Mouse (Mus musculus): ENCODE measurements around the gene B4galnt1. TPM values are rescaled to one million over a fixed set of nuclear protein-coding genes. Genes with fewer than 3 reads are reported as not detected.

B4galnt1 gene
- polyA plus RNA-seq, 1 experiment from 2014 or later, result 73.7 TPM

- no peak for DNase-seq (ENCODE audit: low spot score)
- ATAC-seq (ENCODE audit: low FRiP score), result no peak
- Histone ChIP-seq H3K27me3 (ENCODE audit: control insufficient read depth, insufficient read depth, low read length) (peaks cover 67% of the 10 kb centered on the region), H3K9me3 (ENCODE audit: control insufficient read depth, low read length) (no peaks in the 10 kb centered on the region), H3K4me1 (replicated peaks; ENCODE audit: control insufficient read depth, insufficient read depth, low read length) (peaks cover 22% of the 10 kb centered on the region), H3K4me3 (replicated peaks; ENCODE audit: low read length) (no peak overlapping the region), H3K9ac (no peak overlapping the region), H3K4me2 (replicated peaks) (no peak overlapping the region), H3K36me3 (replicated peaks; ENCODE audit: control insufficient read depth, insufficient read depth) (peaks cover 45% of the 10 kb centered on the region), H3K27ac (no peak overlapping the region)
- WGBS, result 84% methylated on average over 15 of the region's 15 CpGs
These were observed 6.7 kb downstream of the B4galnt1 start for GRCm38 (mm10) chr10:127171631-127172200.

- DNase-seq (ENCODE audit: low spot score) (no peak), ATAC-seq (ENCODE audit: low FRiP score) (no peak)
- H3K27ac ChIP-seq, result no peak overlapping the region
- H3K4me1 ChIP-seq (replicated peaks; ENCODE audit: control insufficient read depth, insufficient read depth, low read length), result peaks cover 21% of the 10 kb centered on the region; the same call in 1 of the 2 replicates
- 81% methylated on average over 16 of the region's 16 CpGs for WGBS
- H3K36me3 ChIP-seq (replicated peaks; ENCODE audit: control insufficient read depth, insufficient read depth), result peaks cover 39% of the 10 kb centered on the region
- H3K27me3 ChIP-seq (ENCODE audit: control insufficient read depth, insufficient read depth, low read length), result peaks cover 71% of the 10 kb centered on the region
- H3K9ac ChIP-seq, result no peak overlapping the region
- H3K9me3 ChIP-seq (ENCODE audit: control insufficient read depth, low read length), result no peaks in the 10 kb centered on the region
- H3K4me3 ChIP-seq (replicated peaks; ENCODE audit: low read length), result no peak overlapping the region
- H3K4me2 ChIP-seq (replicated peaks), result no peak overlapping the region
These were observed 8.4 kb downstream of the B4galnt1 start for GRCm38 (mm10) chr10:127173148-127174065.

GRCm38 (mm10) chr10:127174170-127174569, 9.1 kb downstream of the B4galnt1 start:
- H3K9me3 ChIP-seq (ENCODE audit: control insufficient read depth, low read length), result no peaks in the 10 kb centered on the region
- ATAC-seq (ENCODE audit: low FRiP score) (no peak), DNase-seq (ENCODE audit: low spot score) (no peak)
- no peak overlapping the region for H3K27ac ChIP-seq
- WGBS, result 93% methylated on average over 7 of the region's 7 CpGs
- no peak overlapping the region for H3K4me3 ChIP-seq (replicated peaks; ENCODE audit: low read length)
- H3K4me1 ChIP-seq (replicated peaks; ENCODE audit: control insufficient read depth, insufficient read depth, low read length), result peaks cover 26% of the 10 kb centered on the region; the same call in 1 of the 2 replicates
- H3K4me2 ChIP-seq (replicated peaks), result no peak overlapping the region
- peaks cover 31% of the 10 kb centered on the region for H3K36me3 ChIP-seq (replicated peaks; ENCODE audit: control insufficient read depth, insufficient read depth)
- no peak overlapping the region for H3K9ac ChIP-seq
- H3K27me3 ChIP-seq (ENCODE audit: control insufficient read depth, insufficient read depth, low read length), result peaks cover 71% of the 10 kb centered on the region

GRCm38 (mm10) chr10:127176228-127176627, 11.2 kb downstream of the B4galnt1 start:
- Histone ChIP-seq H3K27me3 (ENCODE audit: control insufficient read depth, insufficient read depth, low read length) (peaks cover 71% of the 10 kb centered on the region), H3K4me2 (replicated peaks) (no peak overlapping the region)
- 42% methylated on average over 3 of the region's 3 CpGs for WGBS

GRCm38 (mm10) chr10:127176756-127177155, 11.7 kb downstream of the B4galnt1 start:
- peaks cover 23% of the 10 kb centered on the region for H3K4me1 ChIP-seq (replicated peaks; ENCODE audit: control insufficient read depth, insufficient read depth, low read length)
- no peaks in the 10 kb centered on the region for H3K9me3 ChIP-seq (ENCODE audit: control insufficient read depth, low read length)
- 8% methylated on average over 7 of the region's 7 CpGs for whole genome bisulfite sequencing
- DNase-seq (ENCODE audit: low spot score) (no peak), ATAC-seq (ENCODE audit: low FRiP score) (no peak)
- no peak overlapping the region for H3K27ac ChIP-seq
- H3K36me3 ChIP-seq (replicated peaks; ENCODE audit: control insufficient read depth, insufficient read depth), result peaks cover 10% of the 10 kb centered on the region
- H3K4me3 ChIP-seq (replicated peaks; ENCODE audit: low read length), result no peak overlapping the region
- no peak overlapping the region for H3K9ac ChIP-seq
- peaks cover 71% of the 10 kb centered on the region for H3K27me3 ChIP-seq (ENCODE audit: control insufficient read depth, insufficient read depth, low read length)
- H3K4me2 ChIP-seq (replicated peaks), result no peak overlapping the region

More at GRCm38 (mm10) chr10:127176228-127176627, 11.2 kb downstream of the B4galnt1 start:
- no peak for ATAC-seq (ENCODE audit: low FRiP score)
- DNase-seq (ENCODE audit: low spot score), result no peak
- H3K4me1 ChIP-seq (replicated peaks; ENCODE audit: control insufficient read depth, insufficient read depth, low read length), result peaks cover 23% of the 10 kb centered on the region
- H3K4me3 ChIP-seq (replicated peaks; ENCODE audit: low read length), result no peak overlapping the region
- H3K9ac ChIP-seq, result no peak overlapping the region
- H3K27ac ChIP-seq, result no peak overlapping the region
- peaks cover 15% of the 10 kb centered on the region for H3K36me3 ChIP-seq (replicated peaks; ENCODE audit: control insufficient read depth, insufficient read depth)
- no peaks in the 10 kb centered on the region for H3K9me3 ChIP-seq (ENCODE audit: control insufficient read depth, low read length)

- Histone ChIP-seq H3K4me3 (replicated peaks; ENCODE audit: low read length) (no peak overlapping the region), H3K9ac (no peak overlapping the region), H3K9me3 (ENCODE audit: control insufficient read depth, low read length) (no peaks in the 10 kb centered on the region), H3K4me1 (replicated peaks; ENCODE audit: control insufficient read depth, insufficient read depth, low read length) (peaks cover 23% of the 10 kb centered on the region), H3K36me3 (replicated peaks; ENCODE audit: control insufficient read depth, insufficient read depth) (0 out of 2 replicates have a peak, but pooled peaks cover 6% of the 10 kb centered on the region), H3K27ac (no peak overlapping the region), H3K27me3 (ENCODE audit: control insufficient read depth, insufficient read depth, low read length) (peaks cover 75% of the 10 kb centered on the region), H3K4me2 (replicated peaks) (0 out of 2 replicates have a peak overlapping the region, but pooled peaks have one; percentile 47)
- WGBS, result 21% methylated on average over 9 of the region's 9 CpGs
- no peak for ATAC-seq (ENCODE audit: low FRiP score)
- no peak for DNase-seq (ENCODE audit: low spot score)
These were observed 12.2 kb downstream of the B4galnt1 start for GRCm38 (mm10) chr10:127177235-127177634.

GRCm38 (mm10) chr10:127177719-127178118, 12.7 kb downstream of the B4galnt1 start:
- H3K4me1 ChIP-seq (replicated peaks; ENCODE audit: control insufficient read depth, insufficient read depth, low read length), result peaks cover 23% of the 10 kb centered on the region
- DNase-seq (ENCODE audit: low spot score) (peak; percentile 85), ATAC-seq (ENCODE audit: low FRiP score) (peak; percentile 57; the same call in 1 of the 2 replicates)
- WGBS, result under 1% methylated on average over 23 of the region's 23 CpGs
- H3K9me3 ChIP-seq (ENCODE audit: control insufficient read depth, low read length), result no peaks in the 10 kb centered on the region
- H3K9ac ChIP-seq, result no peak overlapping the region
- peak overlapping the region; percentile 16 for H3K4me3 ChIP-seq (replicated peaks; ENCODE audit: low read length)
- peaks cover 76% of the 10 kb centered on the region for H3K27me3 ChIP-seq (ENCODE audit: control insufficient read depth, insufficient read depth, low read length)
- 0 out of 2 replicates have a peak, but pooled peaks cover 6% of the 10 kb centered on the region for H3K36me3 ChIP-seq (replicated peaks; ENCODE audit: control insufficient read depth, insufficient read depth)
- H3K27ac ChIP-seq, result no peak overlapping the region
- peak overlapping the region; percentile 47 for H3K4me2 ChIP-seq (replicated peaks)

GRCm38 (mm10) chr10:127178286-127179027, 13.4 kb downstream of the B4galnt1 start:
- ATAC-seq (ENCODE audit: low FRiP score), result no peak
- Histone ChIP-seq H3K36me3 (replicated peaks; ENCODE audit: control insufficient read depth, insufficient read depth) (0 out of 2 replicates have a peak, but pooled peaks cover 5% of the 10 kb centered on the region), H3K4me3 (replicated peaks; ENCODE audit: low read length) (peak overlapping the region; percentile 16), H3K4me1 (replicated peaks; ENCODE audit: control insufficient read depth, insufficient read depth, low read length) (peaks cover 24% of the 10 kb centered on the region), H3K27ac (no peak overlapping the region), H3K4me2 (replicated peaks) (peak overlapping the region; percentile 47), H3K9ac (no peak overlapping the region), H3K27me3 (ENCODE audit: control insufficient read depth, insufficient read depth, low read length) (peaks cover 76% of the 10 kb centered on the region), H3K9me3 (ENCODE audit: control insufficient read depth, low read length) (no peaks in the 10 kb centered on the region)
- 4% methylated on average over 41 of the region's 41 CpGs for WGBS
- no peak for DNase-seq (ENCODE audit: low spot score)
